Mouse (Mus musculus): ENCODE measurements around the gene Il2rb.

The Il2rb gene

GRCm38 (mm10) chr15:78520112-78520715, 25.1 kb upstream of the Il2rb start:
- no peak for DNase-seq

GRCm38 (mm10) chr15:78518221-78518620, 23.1 kb upstream of the Il2rb start:
- no peak for DNase-seq

- DNase-seq, result no peak
Measured at GRCm38 (mm10) chr15:78515759-78516158, 20.7 kb upstream of the Il2rb start.

- DNase-seq, result peak; percentile 67
Measured at GRCm38 (mm10) chr15:78514393-78515146, 19.5 kb upstream of the Il2rb start.

- DNase-seq, result no peak
Measured at GRCm38 (mm10) chr15:78513019-78513418, 17.9 kb upstream of the Il2rb start.

GRCm38 (mm10) chr15:78511951-78512350, 16.9 kb upstream of the Il2rb start:
- DNase-seq, result no peak

- DNase-seq, result no peak
Measured at GRCm38 (mm10) chr15:78510736-78511135, 15.7 kb upstream of the Il2rb start.

- no peak for DNase-seq
Measured at GRCm38 (mm10) chr15:78510121-78510576, 15.1 kb upstream of the Il2rb start.

GRCm38 (mm10) chr15:78509297-78509899, 14.3 kb upstream of the Il2rb start:
- DNase-seq, result no peak

- no peak for DNase-seq
Measured at GRCm38 (mm10) chr15:78508443-78508842, 13.4 kb upstream of the Il2rb start.

- DNase-seq, result no peak
Measured at GRCm38 (mm10) chr15:78505541-78505940, 10.5 kb upstream of the Il2rb start.

GRCm38 (mm10) chr15:78504816-78505215, 9.7 kb upstream of the Il2rb start:
- DNase-seq, result no peak

- DNase-seq, result peak; percentile 33
Measured at GRCm38 (mm10) chr15:78504013-78504412, 8.9 kb upstream of the Il2rb start.

GRCm38 (mm10) chr15:78502437-78503132, 7.5 kb upstream of the Il2rb start:
- no peak for DNase-seq

GRCm38 (mm10) chr15:78493401-78494010, 1.6 kb downstream of the Il2rb start:
- DNase-seq, result no peak

GRCm38 (mm10) chr15:78491301-78491700, 3.8 kb downstream of the Il2rb start:
- DNase-seq, result no peak

GRCm38 (mm10) chr15:78489906-78490305, 5.2 kb downstream of the Il2rb start:
- no peak for DNase-seq

GRCm38 (mm10) chr15:78489248-78489647, 5.8 kb downstream of the Il2rb start:
- no peak for DNase-seq

GRCm38 (mm10) chr15:78487066-78487465, 8.0 kb downstream of the Il2rb start:
- DNase-seq, result no peak

- DNase-seq, result no peak
Measured at GRCm38 (mm10) chr15:78486564-78486963, 8.5 kb downstream of the Il2rb start.

- DNase-seq, result peak; percentile 9
Measured at GRCm38 (mm10) chr15:78483311-78483710, 11.8 kb downstream of the Il2rb start.

- no peak for DNase-seq
Measured at GRCm38 (mm10) chr15:78482518-78482917, 12.6 kb downstream of the Il2rb start.

- no peak for DNase-seq
Measured at GRCm38 (mm10) chr15:78481448-78482000, 13.5 kb downstream of the Il2rb start.
